Comparison of ENCODE assay signal across 21 mouse cellular contexts in genomic region chr19:8605241-8605558, GRCm38 (mm10). TPM values are rescaled to one million over a fixed set of nuclear protein-coding genes. Genes with fewer than 3 reads are reported as not detected.
DNase-seq lines count a peak whose midpoint lies in the region; ATAC-seq lines count a peak whose summit lies in the region.
"Had no signal": no experiment of that assay in that cellular context is flagged by ENCODE, and none has a peak within 500 bp of the region (broad histone marks: within the 10 kb centered on the region; RNA-seq: fewer than 3 reads in every experiment).

No protein-coding gene starts in this region.

- WGBS in liver, embryonic 15.5 days (ENCODE audit: insufficient replicate concordance): 25% methylated on average over 3 of the region's 3 CpGs

- H3K9ac ChIP-seq in liver, embryonic 15.5 days: no peak overlapping the region
- H3K9ac ChIP-seq: forebrain, postnatal 0 days; hindbrain, embryonic 13.5 days; limb, embryonic 13.5 days had no signal

- H3K9me3 ChIP-seq in liver, embryonic 15.5 days (replicated peaks): no peaks in the 10 kb centered on the region
- H3K9me3 ChIP-seq: hindbrain, embryonic 13.5 days; limb, embryonic 13.5 days had no signal

- H3K4me1 ChIP-seq in liver, embryonic 15.5 days (replicated peaks): peaks cover 51% of the 10 kb centered on the region
- H3K4me1 ChIP-seq: hindbrain, embryonic 13.5 days; limb, embryonic 13.5 days had no signal

- H3K27ac ChIP-seq in liver, embryonic 15.5 days (replicated peaks): peak overlapping the region; percentile 43
- H3K27ac ChIP-seq: hindbrain, embryonic 13.5 days; left cerebral cortex, adult 2 months; limb, embryonic 13.5 days had no signal

- H3K4me2 ChIP-seq in liver, embryonic 15.5 days: no peak overlapping the region
- H3K4me2 ChIP-seq: hindbrain, embryonic 13.5 days; limb, embryonic 13.5 days had no signal

- H3K4me3 ChIP-seq in liver, embryonic 15.5 days (replicated peaks): no peak overlapping the region
- H3K4me3 ChIP-seq: erythroblast, embryonic 14.5 days; hindbrain, embryonic 13.5 days; left cerebral cortex, adult 2 months; limb, embryonic 13.5 days had no signal

- peaks cover 5% of the 10 kb centered on the region; the same call in 1 of the 2 replicates for H3K27me3 ChIP-seq in liver, embryonic 15.5 days
- H3K27me3 ChIP-seq: hindbrain, embryonic 13.5 days; limb, embryonic 13.5 days had no signal

- peak; percentile 66 for ATAC-seq in erythroid progenitor cell, adult 5-6 weeks (replicated peaks; ENCODE audit: low FRiP score, poor library complexity, severe bottlenecking)
- ATAC-seq in liver, embryonic 15.5 days (ENCODE audit: insufficient read depth): peak; percentile 16
- ATAC-seq: CD4-positive, CD25-positive, alpha-beta regulatory T cell, adult 4 months; forebrain, postnatal 0 days had no signal

- DNase-seq in MEL-GATA-1-ER (ENCODE audit: extremely low read depth, low read depth): peak; percentile 45
- DNase-seq in kidney, postnatal 14 days: peak; percentile 83
- no peak for DNase-seq in testis, postnatal 10 days (ENCODE audit: low spot score)
- DNase-seq in urinary bladder, postnatal 14 days (ENCODE audit: low spot score): no peak
- DNase-seq in gastrocnemius, adult 18-20 months (ENCODE audit: low spot score): no peak
- DNase-seq: cerebellum, adult 2 months; forebrain, postnatal 0 days; lung, postnatal 14 days; midbrain, embryonic 14.5 days had no signal

- H3K36me3 ChIP-seq in liver, embryonic 15.5 days (replicated peaks): no peaks in the 10 kb centered on the region
- H3K36me3 ChIP-seq: hindbrain, embryonic 13.5 days; limb, embryonic 13.5 days had no signal

RNA-seq across cellular contexts. Expression of gene Slc22a6, which starts 12.6 kb away (rescaled TPM):
- not detected in 2 replicates for total RNA-seq in erythroid progenitor cell, adult 5-6 weeks (2015; ENCODE audit: low replicate concordance)
- total RNA-seq in erythroid progenitor cell, adult 5-6 weeks (2017; ENCODE audit: low replicate concordance): not detected in 2 replicates
- 0.02 TPM in 1 of 2 replicates, not detected in the other for polyA plus RNA-seq in liver, embryonic 15.5 days (2015; fragmentation: Nextera tagmentation; extraction: Ambion mirVana)
- total RNA-seq in gastrocnemius, adult 18-20 months (2021): not detected
- total RNA-seq: gastrocnemius, postnatal 4 days had no signal
- polyA plus RNA-seq: CD4-positive, CD25-positive, alpha-beta regulatory T cell, adult 4 months; erythroblast, embryonic 14.5 days; heart, postnatal 0 days; limb, embryonic 13.5 days; small intestine, adult 2 months; urinary bladder, adult 2 months had no signal

RNA-seq across cellular contexts. Expression of gene Slc22a8, which starts 14.1 kb away (rescaled TPM):
- total RNA-seq in erythroid progenitor cell, adult 5-6 weeks (2015; ENCODE audit: low replicate concordance): 1.1 TPM in 1 of 2 replicates, not detected in the other
- not detected in 2 replicates for total RNA-seq in erythroid progenitor cell, adult 5-6 weeks (2017; ENCODE audit: low replicate concordance)
- polyA plus RNA-seq in liver, embryonic 15.5 days (2015; fragmentation: Nextera tagmentation; extraction: Ambion mirVana): 2.1 and 2.3 TPM in 2 replicates
- not detected for total RNA-seq in gastrocnemius, adult 18-20 months (2021)
- total RNA-seq: gastrocnemius, postnatal 4 days had no signal
- polyA plus RNA-seq: erythroblast, embryonic 14.5 days; limb, embryonic 13.5 days; neural tube, embryonic 11.5 days; small intestine, adult 2 months; urinary bladder, adult 2 months had no signal

RNA-seq across cellular contexts. Expression of gene Chrm1, which starts 58.4 kb away (rescaled TPM):
- not detected in 2 replicates for total RNA-seq in erythroid progenitor cell, adult 5-6 weeks (2015; ENCODE audit: low replicate concordance)
- 0.26 TPM in 1 of 2 replicates, not detected in the other for total RNA-seq in erythroid progenitor cell, adult 5-6 weeks (2017; ENCODE audit: low replicate concordance)
- 0.02 TPM in 1 of 2 replicates, not detected in the other for polyA plus RNA-seq in liver, embryonic 15.5 days (2015; fragmentation: Nextera tagmentation; extraction: Ambion mirVana)
- not detected for total RNA-seq in gastrocnemius, adult 18-20 months (2021)
- polyA plus RNA-seq: CD4-positive, CD25-positive, alpha-beta regulatory T cell, adult 4 months; erythroblast, embryonic 14.5 days; heart, postnatal 0 days had no signal

Comparison
In these comparisons a context has a peak if more than half of its experiments do, and no peak if none do; other contexts are left out.
1. DNase-seq: peak in MEL-GATA-1-ER (single experiment) and kidney, postnatal 14 days (single experiment); none in testis, postnatal 10 days (single experiment), urinary bladder, postnatal 14 days (single experiment) and gastrocnemius, adult 18-20 months (single experiment).